Mouse (Mus musculus) gastrocnemius, postnatal 25 days (tissue): ENCODE results near the gene Atpaf1. TPM values are rescaled to one million over a fixed set of nuclear protein-coding genes. Genes with fewer than 3 reads are reported as not detected.
A peak's percentile ranks its signal among the peaks of the same experiment; 100 is the strongest.

Experiments
- DNase-seq: peaks from one replicate; pipeline ENCODE4 v3.0.0; 2022
- long read RNA-seq, 2 experiments: library from polyadenylated mRNA; stranded (forward); transcript quantifications; one replicate each; pipeline ENCODE4 v2.0.0; 2021
- total RNA-seq, 2 experiments: library from RNA; stranded (reverse); gene quantifications; 1 replicate in 1 of 2; 2 replicates in 1 of 2; pipeline ENCODE4 v1.2.3; 2021

Gene Atpaf1
- 10 to 100 TPM; 48.9 to 49.3 TPM for total RNA-seq
- long read RNA-seq, experiment 1, transcript Atpaf1-203 (9 exons, 2,330 nt): major isoform, 55 of 78 reads
- long read RNA-seq, experiment 1, partial matches to known transcripts: 1 of 78 reads
- long read RNA-seq, experiment 1, other reads (novel, unspliced or antisense): 22 of 78 reads
- long read RNA-seq, experiment 2, transcript Atpaf1-203 (9 exons, 2,330 nt): major isoform, 76 of 93 reads
- long read RNA-seq, experiment 2, partial matches to known transcripts: 4 of 93 reads
- long read RNA-seq, experiment 2, other reads (novel, unspliced or antisense): 13 of 93 reads

GRCm38 (mm10) chr4:115784769-115785510 is at the start of gene Atpaf1:
TSS of gene Atpaf1 (plus strand) at chr4:115784812.
- peak; percentile 71 for DNase-seq

GRCm38 (mm10) chr4:115734867-115735266 is 49.7 kb upstream of the Atpaf1 start:
- DNase-seq: no peak

- peak; percentile 97 for DNase-seq
Measured at GRCm38 (mm10) chr4:115737551-115738041, 47.0 kb upstream of the Atpaf1 start, which contains the start of gene Efcab14. TSS of gene Efcab14 (plus strand) at chr4:115737744.

GRCm38 (mm10) chr4:115738481-115738985 is 46.1 kb upstream of the Atpaf1 start:
- DNase-seq: no peak

GRCm38 (mm10) chr4:115742658-115743057 is 42.0 kb upstream of the Atpaf1 start:
- DNase-seq: no peak

- DNase-seq: no peak
Measured at GRCm38 (mm10) chr4:115743096-115743495, 41.5 kb upstream of the Atpaf1 start.

- no peak for DNase-seq
Measured at GRCm38 (mm10) chr4:115748181-115748580, 36.4 kb upstream of the Atpaf1 start.

GRCm38 (mm10) chr4:115749336-115749735 is 35.3 kb upstream of the Atpaf1 start:
- no peak for DNase-seq

- DNase-seq: no peak
Measured at GRCm38 (mm10) chr4:115754101-115754500, 30.5 kb upstream of the Atpaf1 start.

- no peak for DNase-seq
Measured at GRCm38 (mm10) chr4:115754851-115755250, 29.8 kb upstream of the Atpaf1 start.

- no peak for DNase-seq
Measured at GRCm38 (mm10) chr4:115761206-115761605, 23.4 kb upstream of the Atpaf1 start.

- no peak for DNase-seq
Measured at GRCm38 (mm10) chr4:115764581-115764980, 20.0 kb upstream of the Atpaf1 start.

- no peak for DNase-seq
Measured at GRCm38 (mm10) chr4:115767647-115768467, 16.8 kb upstream of the Atpaf1 start.

- DNase-seq: no peak
Measured at GRCm38 (mm10) chr4:115775056-115775455, 9.6 kb upstream of the Atpaf1 start.

- DNase-seq: no peak
Measured at GRCm38 (mm10) chr4:115777627-115778026, 7.0 kb upstream of the Atpaf1 start.

- no peak for DNase-seq
Measured at GRCm38 (mm10) chr4:115780269-115780668, 4.3 kb upstream of the Atpaf1 start.

GRCm38 (mm10) chr4:115780918-115781317 is 3.7 kb upstream of the Atpaf1 start, which contains the start of gene Tex38:
TSS of gene Tex38 (minus strand) at chr4:115781018.
- DNase-seq: no peak

GRCm38 (mm10) chr4:115782026-115782805 is 2.4 kb upstream of the Atpaf1 start:
- DNase-seq: no peak

GRCm38 (mm10) chr4:115785511-115786034 is 961 bp downstream of the Atpaf1 start:
- no peak for DNase-seq

- DNase-seq: no peak
Measured at GRCm38 (mm10) chr4:115790864-115791263, 6.3 kb downstream of the Atpaf1 start.

GRCm38 (mm10) chr4:115795360-115795759 is 10.7 kb downstream of the Atpaf1 start:
- no peak for DNase-seq
